Comparison of ENCODE assay signal across 25 mouse cellular contexts in genomic region chr4:89051897-89052296, GRCm38 (mm10).
DNase-seq lines count a peak whose midpoint lies in the region; ATAC-seq and TF ChIP-seq lines count a peak whose summit lies in the region.
"Had no signal": no experiment of that assay in that cellular context is flagged by ENCODE, and none has a peak within 500 bp of the region (broad histone marks: within the 10 kb centered on the region; RNA-seq: fewer than 3 reads in every experiment).

No protein-coding gene starts in this region.

- no peak overlapping the region for H3K4me2 ChIP-seq in liver, postnatal 0 days (ENCODE audit: low read depth, low read length)
- H3K4me2 ChIP-seq in liver, embryonic 11.5 days = no peak overlapping the region
- H3K4me2 ChIP-seq: kidney, embryonic 15.5 days; limb, embryonic 13.5 days; liver, embryonic 13.5 days; lung, embryonic 14.5 days; midbrain, embryonic 13.5 days; neural tube, embryonic 12.5 days had no signal

- H3K9ac ChIP-seq in liver, postnatal 0 days (replicated peaks) = no peak overlapping the region
- H3K9ac ChIP-seq in liver, embryonic 11.5 days (ENCODE audit: low read depth, low read length) = no peak overlapping the region
- H3K9ac ChIP-seq: kidney, embryonic 15.5 days; limb, embryonic 13.5 days; liver, embryonic 13.5 days; lung, embryonic 14.5 days; midbrain, embryonic 13.5 days; neural tube, embryonic 12.5 days had no signal

- 0 out of 2 replicates have a peak, but pooled peaks have one; percentile 13 for TF ChIP-seq EP300 in liver, postnatal 0 days (IDR thresholded peaks at IDR 0.05; ENCODE audit: low read depth)

- 31% methylated on average over 5 of the region's 5 CpGs for WGBS in liver, postnatal 0 days (ENCODE audit: insufficient replicate concordance)
- WGBS in liver, embryonic 11.5 days = 34% methylated on average over 5 of the region's 5 CpGs

- TF ChIP-seq CTCF in liver, postnatal 0 days (IDR thresholded peaks at IDR 0.05; ENCODE audit: low read depth) = no peak

- H3K27me3 ChIP-seq in liver, postnatal 0 days (ENCODE audit: insufficient read depth, low read length) = no peaks in the 10 kb centered on the region
- no peaks in the 10 kb centered on the region for H3K27me3 ChIP-seq in liver, embryonic 11.5 days (replicated peaks; ENCODE audit: control insufficient read depth, insufficient read depth, low read length)
- H3K27me3 ChIP-seq: CH12.LX; kidney, embryonic 15.5 days; limb, embryonic 13.5 days; liver, embryonic 13.5 days; midbrain, embryonic 13.5 days; neural tube, embryonic 12.5 days had no signal

- H3K36me3 ChIP-seq in liver, postnatal 0 days (replicated peaks; ENCODE audit: insufficient read depth, low read length) = no peaks in the 10 kb centered on the region
- H3K36me3 ChIP-seq in liver, embryonic 11.5 days (ENCODE audit: control insufficient read depth, insufficient read depth, low read length) = no peaks in the 10 kb centered on the region
- H3K36me3 ChIP-seq: hindbrain, embryonic 10.5 days; kidney, embryonic 15.5 days; limb, embryonic 13.5 days; liver, embryonic 13.5 days; midbrain, embryonic 13.5 days; neural tube, embryonic 12.5 days had no signal

- no peak for ATAC-seq in liver, postnatal 0 days
- no peak for ATAC-seq in liver, embryonic 11.5 days (replicated peaks; ENCODE audit: low FRiP score)
- ATAC-seq in granulocyte monocyte progenitor cell, adult 5-6 weeks (replicated peaks; ENCODE audit: poor library complexity, severe bottlenecking) = peak; percentile 92
- ATAC-seq in megakaryocyte-erythroid progenitor cell, adult 5-6 weeks (replicated peaks; ENCODE audit: low FRiP score, low TSS enrichment, poor library complexity, severe bottlenecking) = peak; percentile 67
- ATAC-seq: intestine, postnatal 0 days; midbrain, embryonic 13.5 days had no signal

- H3K9me3 ChIP-seq in liver, postnatal 0 days (ENCODE audit: low read length) = no peaks in the 10 kb centered on the region
- H3K9me3 ChIP-seq in liver, embryonic 11.5 days (ENCODE audit: control insufficient read depth, low read length) = no peaks in the 10 kb centered on the region
- H3K9me3 ChIP-seq: hindbrain, embryonic 10.5 days; kidney, embryonic 15.5 days; limb, embryonic 13.5 days; liver, embryonic 13.5 days; midbrain, embryonic 13.5 days; neural tube, embryonic 12.5 days had no signal

- no peak overlapping the region for H3K27ac ChIP-seq in liver, postnatal 0 days (ENCODE audit: low read depth)
- no peak overlapping the region for H3K27ac ChIP-seq in liver, embryonic 11.5 days (ENCODE audit: low read depth, low read length)
- H3K27ac ChIP-seq: gastrocnemius, adult 2 months; hindbrain, embryonic 10.5 days; kidney, embryonic 15.5 days; limb, embryonic 13.5 days; liver, embryonic 13.5 days; midbrain, embryonic 13.5 days; neural tube, embryonic 12.5 days had no signal

- H3K4me1 ChIP-seq in liver, postnatal 0 days (ENCODE audit: insufficient read depth) = no peaks in the 10 kb centered on the region; the same call in 1 of the 2 replicates
- no peaks in the 10 kb centered on the region for H3K4me1 ChIP-seq in liver, embryonic 11.5 days (replicated peaks; ENCODE audit: control insufficient read depth, insufficient read depth, low read length)
- H3K4me1 ChIP-seq: hindbrain, embryonic 10.5 days; kidney, embryonic 15.5 days; limb, embryonic 13.5 days; liver, embryonic 13.5 days; midbrain, embryonic 13.5 days; neural tube, embryonic 12.5 days had no signal

- no peak overlapping the region for H3K4me3 ChIP-seq in liver, postnatal 0 days (ENCODE audit: low read depth, low read length)
- no peak overlapping the region for H3K4me3 ChIP-seq in liver, embryonic 11.5 days (ENCODE audit: low read depth, low read length)
- H3K4me3 ChIP-seq: gastrocnemius, adult 2 months; hindbrain, embryonic 10.5 days; kidney, embryonic 15.5 days; limb, embryonic 13.5 days; liver, embryonic 13.5 days; midbrain, embryonic 13.5 days; neural tube, embryonic 12.5 days had no signal

- DNase-seq in liver, postnatal 0 days = no peak
- no peak for DNase-seq in liver, embryonic 11.5 days (ENCODE audit: low spot score)
- DNase-seq in adipocyte (ENCODE audit: low spot score) = peak; percentile 57
- DNase-seq in kidney, adult 11 months = no peak
- no peak for DNase-seq in right cerebral cortex, postnatal 25 days
- DNase-seq in kidney, postnatal 4 days = no peak
- DNase-seq: adrenal gland, postnatal 25 days; B cell, adult 2 months; cerebellum, adult 2 months; cerebellum, postnatal 36 days; gastrocnemius, adult 2 months; liver, embryonic 13.5 days; lung, embryonic 14.5 days; lung, postnatal 4 days; retina, postnatal 1 day; thymus, postnatal 36 days had no signal

Comparison
In these comparisons a context has a peak if more than half of its experiments do, and no peak if none do; other contexts are left out.
1. ATAC-seq: peak in granulocyte monocyte progenitor cell, adult 5-6 weeks (single experiment) and megakaryocyte-erythroid progenitor cell, adult 5-6 weeks (single experiment); none in liver, postnatal 0 days (single experiment) and liver, embryonic 11.5 days (single experiment).